Mouse (Mus musculus): ENCODE measurements at regions not wholly inside any gene's neighbourhood (a gene's known extent, or its start where the extent isn't known, plus 50 kb on each side); places are given as distances from the start of the nearest gene placed in this dataset.

- TF ChIP-seq CTCF (IDR thresholded peaks at IDR 0.05; ENCODE audit: low read depth) (no peak), EP300 (optimal IDR thresholded peaks at IDR 0.05) (no peak)
Observed at GRCm38 (mm10) chr2:108156189-108156588, 865.8 kb downstream of the Kcna4 start.

Measured in stomach, postnatal 0 days (tissue).